In genomic region chr7:25071979-25072715, GRCm38 (mm10) we compare ENCODE assay signal across 7 mouse cellular contexts. TPM values are rescaled to one million over a fixed set of nuclear protein-coding genes. Genes with fewer than 3 reads are reported as not detected.
A peak's percentile ranks its signal among the peaks of the same experiment; 100 is the strongest.
DNase-seq lines count a peak whose midpoint lies in the region; ATAC-seq and TF ChIP-seq lines count a peak whose summit lies in the region.

TSS of gene Grik5 (minus strand) at chr7:25072346.
TSS of gene Zfp574 (plus strand) at chr7:25072567.

- H3K9ac ChIP-seq in heart, embryonic 16.5 days (ENCODE audit: low read length): peak within 1 kb of the TSS; percentile 85

- H3K9me3 ChIP-seq in heart, embryonic 16.5 days (replicated peaks; ENCODE audit: control insufficient read depth, low read length): no peaks in the 10 kb centered on the region

- H3K27ac ChIP-seq in spleen, adult 2 months (ENCODE audit: insufficient read depth, low read length): no peak within 1 kb of the TSS
- H3K27ac ChIP-seq in heart, embryonic 16.5 days (ENCODE audit: low read length): peak within 1 kb of the TSS; percentile 75

- WGBS in spleen, adult 2 months: 14% methylated on average over 24 of the region's 28 CpGs
- under 1% methylated on average over 28 of the region's 28 CpGs for WGBS in heart, embryonic 16.5 days

- DNase-seq in spleen, adult 2 months (ENCODE audit: low read depth in 1 of 2, low spot score in 2 of 2): no peak
- no peak for DNase-seq in spleen, adult 12 weeks (ENCODE audit: low spot score)
- DNase-seq in cerebellum, adult 9-11 months: peak; percentile 68
- DNase-seq in left cerebral cortex, postnatal 36 days (ENCODE audit: low spot score in 2 of 2): no peak
- peak; percentile 47 for DNase-seq in neural tube, embryonic 10.5 days (ENCODE audit: extremely low spot score, low spot score)
- no peak for DNase-seq in right cerebral cortex, postnatal 14 days

- ATAC-seq in heart, embryonic 16.5 days (replicated peaks; ENCODE audit: extremely low read depth, insufficient read depth, low FRiP score): no peak

- peaks cover 7% of the 10 kb centered on the region; the same call in 1 of the 2 replicates for H3K4me1 ChIP-seq in spleen, adult 2 months (ENCODE audit: control insufficient read depth, insufficient read depth, insufficient read length)
- peaks cover 20% of the 10 kb centered on the region for H3K4me1 ChIP-seq in heart, embryonic 16.5 days (ENCODE audit: control insufficient read depth, insufficient read depth, low read length)

- peak within 1 kb of the TSS; percentile 50 for H3K4me3 ChIP-seq in spleen, adult 2 months (ENCODE audit: extremely low read depth, insufficient read depth, insufficient read length)
- peak within 1 kb of the TSS; percentile 68 for H3K4me3 ChIP-seq in heart, embryonic 16.5 days (ENCODE audit: low read length)

- no peak for TF ChIP-seq CTCF in spleen, adult 2 months (IDR thresholded peaks at IDR 0.05; ENCODE audit: extremely low read depth, insufficient read depth, insufficient read length, insufficient replicate concordance)

- no peaks in the 10 kb centered on the region for H3K36me3 ChIP-seq in spleen, adult 2 months (ENCODE audit: control insufficient read depth, insufficient read depth, low read length)
- H3K36me3 ChIP-seq in heart, embryonic 16.5 days (ENCODE audit: control insufficient read depth, insufficient read depth): peaks cover 11% of the 10 kb centered on the region; the same call in 1 of the 2 replicates

- H3K27me3 ChIP-seq in spleen, adult 2 months (ENCODE audit: control insufficient read depth, insufficient read depth, low read length): peaks cover 4% of the 10 kb centered on the region; the same call in 1 of the 2 replicates
- H3K27me3 ChIP-seq in heart, embryonic 16.5 days (ENCODE audit: control insufficient read depth, insufficient read depth, low read length): no peaks in the 10 kb centered on the region

- intact Hi-C loops in left cerebral cortex, postnatal 36 days (cut with DNase I): loop anchor here (2.0 to 10.0 kb wide), 3 partner anchors 63 to 243 kb away; partner anchors contain the start of genes Megf8 and Rps19

- TF ChIP-seq POLR2A in spleen, adult 2 months (IDR thresholded peaks at IDR 0.05; ENCODE audit: low read depth, low read length): no peak

- peak within 1 kb of the TSS; percentile 95 for H3K4me2 ChIP-seq in heart, embryonic 16.5 days (ENCODE audit: low read depth, low read length)

RNA-seq across cellular contexts. Expression of gene Grik5, which starts in this region (rescaled TPM):
- 10.2 and 12.9 TPM in 2 replicates for polyA plus RNA-seq in spleen, adult 2 months (2012; rRNA removed)
- polyA plus RNA-seq in heart, embryonic 16.5 days (2015; fragmentation: Nextera tagmentation; extraction: Ambion mirVana): 2.3 and 3.0 TPM in 2 replicates
- total RNA-seq in left cerebral cortex, postnatal 36 days (2021): 100 to 1,000 TPM; 225 to 248 TPM

RNA-seq across cellular contexts. Expression of gene Zfp574, which starts in this region (rescaled TPM):
- 23.7 and 34.7 TPM in 2 replicates for polyA plus RNA-seq in spleen, adult 2 months (2012; rRNA removed)
- polyA plus RNA-seq in heart, embryonic 16.5 days (2015; fragmentation: Nextera tagmentation; extraction: Ambion mirVana): 19.6 and 19.7 TPM in 2 replicates
- total RNA-seq in left cerebral cortex, postnatal 36 days (2021): 10 to 100 TPM; 34.9 to 40.4 TPM

Comparison
In these comparisons a context has a peak if more than half of its experiments do, and no peak if none do; other contexts are left out.
1. DNase-seq: peak in cerebellum, adult 9-11 months (single experiment) and neural tube, embryonic 10.5 days (single experiment); none in spleen, adult 2 months (0 of 2), spleen, adult 12 weeks (single experiment), left cerebral cortex, postnatal 36 days (0 of 2) and right cerebral cortex, postnatal 14 days (single experiment).